Mouse (Mus musculus): ENCODE data around the gene Klhl42. TPM values are rescaled to one million over a fixed set of nuclear protein-coding genes. Genes with fewer than 3 reads are reported as not detected.

The Klhl42 gene
- polyA plus RNA-seq, 1 experiment = 2.2 TPM

GRCm38 (mm10) chr6:147097346-147097929, 6.3 kb downstream of the Klhl42 start:
- H3K27me3 ChIP-seq (ENCODE audit: control insufficient read depth, insufficient read depth, insufficient read length) = no peaks in the 10 kb centered on the region
- H3ac ChIP-seq (ENCODE audit: control insufficient read depth, insufficient read length) = no peak overlapping the region
- H3K4me3 ChIP-seq = no peak overlapping the region
- H3K4me2 ChIP-seq (ENCODE audit: low read depth) = no peak overlapping the region
- peaks cover 4% of the 10 kb centered on the region for H3K36me3 ChIP-seq (ENCODE audit: control insufficient read depth, insufficient read depth)
- peaks cover 18% of the 10 kb centered on the region for H3K79me2 ChIP-seq (ENCODE audit: control insufficient read depth, insufficient read depth)
- no peak for TF ChIP-seq MYOD1 (IDR thresholded peaks at IDR 0.05; ENCODE audit: control insufficient read depth in 1 of 3, insufficient read length in 2 of 3, low read depth in 2 of 3)
- TF ChIP-seq POLR2A (IDR thresholded peaks at IDR 0.05; ENCODE audit: insufficient read length, low read depth) = no peak
- TF ChIP-seq TCF3 (IDR thresholded peaks at IDR 0.05; ENCODE audit: insufficient read length, low read depth) = no peak
- TF ChIP-seq CEBPB (IDR thresholded peaks at IDR 0.05; ENCODE audit: insufficient read depth, poor library complexity, severe bottlenecking) = no peak
- no peak for TF ChIP-seq USF1 (IDR thresholded peaks at IDR 0.05; ENCODE audit: low read depth)
- no peak for TF ChIP-seq REST (IDR thresholded peaks at IDR 0.05; ENCODE audit: insufficient read depth, insufficient read length)
- no peak for TF ChIP-seq TCF12 (IDR thresholded peaks at IDR 0.05; ENCODE audit: insufficient read depth, poor library complexity, severe bottlenecking)
- TF ChIP-seq MAX (IDR thresholded peaks at IDR 0.05; ENCODE audit: low read depth) = no peak
- no peak for TF ChIP-seq POLR2AphosphoS2 (IDR thresholded peaks at IDR 0.05; ENCODE audit: insufficient read length, low read depth)
- no peak for TF ChIP-seq SRF (IDR thresholded peaks at IDR 0.05; ENCODE audit: control insufficient read depth, insufficient read length, low read depth)
- no peak for TF ChIP-seq MYOG (IDR thresholded peaks at IDR 0.05; ENCODE audit: control insufficient read depth in 1 of 3, insufficient read depth in 1 of 3, insufficient read length in 2 of 3, low read depth in 2 of 3)
- TF ChIP-seq E2F4 (IDR thresholded peaks at IDR 0.05; ENCODE audit: insufficient read depth) = no peak

GRCm38 (mm10) chr6:147099458-147100277, 8.5 kb downstream of the Klhl42 start:
- Histone ChIP-seq H3K4me3 (no peak overlapping the region), H3K79me2 (ENCODE audit: control insufficient read depth, insufficient read depth) (peaks cover 4% of the 10 kb centered on the region), H3K27me3 (ENCODE audit: control insufficient read depth, insufficient read depth, insufficient read length) (no peaks in the 10 kb centered on the region), H3ac (ENCODE audit: control insufficient read depth, insufficient read length) (no peak overlapping the region), H3K4me2 (ENCODE audit: low read depth) (no peak overlapping the region), H3K36me3 (ENCODE audit: control insufficient read depth, insufficient read depth) (peaks cover 3% of the 10 kb centered on the region)
- no peak for TF ChIP-seq POLR2A (IDR thresholded peaks at IDR 0.05; ENCODE audit: insufficient read length, low read depth)

DNA sequence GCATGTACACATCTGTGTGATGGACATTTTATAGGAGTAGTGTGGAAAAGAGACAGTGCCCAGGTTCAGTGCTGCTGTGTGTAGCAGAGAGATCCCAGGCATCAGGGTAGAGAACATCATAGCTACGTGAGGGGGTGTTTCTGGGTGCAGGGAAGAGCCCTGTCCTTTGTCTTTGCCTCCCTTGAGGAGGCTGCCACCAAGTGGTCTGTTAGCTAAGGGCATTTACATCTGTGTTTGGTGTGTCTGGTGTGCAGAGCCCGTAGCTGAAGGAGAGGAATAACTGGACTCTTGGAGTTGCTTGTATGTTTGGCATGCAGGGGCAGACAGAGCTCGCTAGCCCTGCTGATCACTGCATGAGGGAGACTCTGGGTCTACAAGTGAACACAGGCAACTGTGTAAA, 11.1 kb downstream of the Klhl42 start:
- H3K79me2 ChIP-seq (ENCODE audit: control insufficient read depth, insufficient read depth) = no peaks in the 10 kb centered on the region
- H3K36me3 ChIP-seq (ENCODE audit: control insufficient read depth, insufficient read depth) = peaks cover 4% of the 10 kb centered on the region
- TF ChIP-seq E2F4 (IDR thresholded peaks at IDR 0.05; ENCODE audit: insufficient read depth) = no peak
- TF ChIP-seq MYOG (IDR thresholded peaks at IDR 0.05; ENCODE audit: control insufficient read depth in 1 of 3, insufficient read depth in 1 of 3, insufficient read length in 2 of 3, low read depth in 2 of 3) = no peak
- TF ChIP-seq SRF (IDR thresholded peaks at IDR 0.05; ENCODE audit: control insufficient read depth, insufficient read length, low read depth) = no peak
- TF ChIP-seq POLR2A (IDR thresholded peaks at IDR 0.05; ENCODE audit: insufficient read length, low read depth) = no peak
- no peak for TF ChIP-seq CEBPB (IDR thresholded peaks at IDR 0.05; ENCODE audit: insufficient read depth, poor library complexity, severe bottlenecking)
- TF ChIP-seq POLR2AphosphoS2 (IDR thresholded peaks at IDR 0.05; ENCODE audit: insufficient read length, low read depth) = no peak
- no peak for TF ChIP-seq TCF12 (IDR thresholded peaks at IDR 0.05; ENCODE audit: insufficient read depth, poor library complexity, severe bottlenecking)
- no peak for TF ChIP-seq MYOD1 (IDR thresholded peaks at IDR 0.05; ENCODE audit: control insufficient read depth in 1 of 3, insufficient read length in 2 of 3, low read depth in 2 of 3)
- TF ChIP-seq TCF3 (IDR thresholded peaks at IDR 0.05; ENCODE audit: insufficient read length, low read depth) = no peak
- no peak for TF ChIP-seq REST (IDR thresholded peaks at IDR 0.05; ENCODE audit: insufficient read depth, insufficient read length)
- TF ChIP-seq MAX (IDR thresholded peaks at IDR 0.05; ENCODE audit: low read depth) = no peak
- no peak for TF ChIP-seq USF1 (IDR thresholded peaks at IDR 0.05; ENCODE audit: low read depth)
- no peak overlapping the region for H3K4me3 ChIP-seq
- no peak overlapping the region for H3K4me2 ChIP-seq (ENCODE audit: low read depth)
- no peak overlapping the region for H3ac ChIP-seq (ENCODE audit: control insufficient read depth, insufficient read length)
- no peaks in the 10 kb centered on the region for H3K27me3 ChIP-seq (ENCODE audit: control insufficient read depth, insufficient read depth, insufficient read length)

- Histone ChIP-seq H3ac (ENCODE audit: control insufficient read depth, insufficient read length) (no peak overlapping the region), H3K79me2 (ENCODE audit: control insufficient read depth, insufficient read depth) (no peaks in the 10 kb centered on the region), H3K4me3 (no peak overlapping the region), H3K27me3 (ENCODE audit: control insufficient read depth, insufficient read depth, insufficient read length) (no peaks in the 10 kb centered on the region), H3K4me2 (ENCODE audit: low read depth) (no peak overlapping the region), H3K36me3 (ENCODE audit: control insufficient read depth, insufficient read depth) (peaks cover 9% of the 10 kb centered on the region)
- TF ChIP-seq MYOG (IDR thresholded peaks at IDR 0.05; ENCODE audit: control insufficient read depth in 1 of 3, insufficient read depth in 1 of 3, insufficient read length in 2 of 3, low read depth in 2 of 3) = no peak
These were observed 14.3 kb downstream of the Klhl42 start for GRCm38 (mm10) chr6:147105529-147105928.

DNA sequence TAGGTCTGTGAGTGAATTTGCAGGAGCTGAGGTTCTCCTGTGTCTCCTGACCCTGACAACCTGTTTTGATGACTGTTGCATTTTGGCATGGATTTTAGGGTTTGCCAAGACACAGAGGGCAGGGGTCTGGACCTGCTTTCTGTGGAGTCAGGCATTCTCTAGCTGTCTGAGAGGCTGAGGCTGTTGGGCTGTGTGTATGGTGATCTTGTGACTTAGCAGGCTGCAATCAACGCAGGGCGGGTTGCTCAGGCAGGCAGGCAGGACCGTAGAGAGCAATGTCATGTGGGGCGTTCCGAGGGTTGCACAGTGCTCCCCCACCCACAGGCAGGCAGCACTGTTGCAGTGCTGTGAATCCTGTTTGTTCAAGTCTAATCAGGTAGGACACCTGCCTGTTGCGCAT, 15.5 kb downstream of the Klhl42 start:
- H3K79me2 ChIP-seq (ENCODE audit: control insufficient read depth, insufficient read depth) = no peaks in the 10 kb centered on the region
- no peaks in the 10 kb centered on the region for H3K27me3 ChIP-seq (ENCODE audit: control insufficient read depth, insufficient read depth, insufficient read length)
- no peak overlapping the region for H3ac ChIP-seq (ENCODE audit: control insufficient read depth, insufficient read length)
- no peak overlapping the region for H3K4me2 ChIP-seq (ENCODE audit: low read depth)
- no peak overlapping the region for H3K4me3 ChIP-seq
- peaks cover 9% of the 10 kb centered on the region for H3K36me3 ChIP-seq (ENCODE audit: control insufficient read depth, insufficient read depth)
- TF ChIP-seq TCF3 (IDR thresholded peaks at IDR 0.05; ENCODE audit: insufficient read length, low read depth) (no peak), MYOD1 (IDR thresholded peaks at IDR 0.05; ENCODE audit: control insufficient read depth in 1 of 3, insufficient read length in 2 of 3, low read depth in 2 of 3) (no peak), POLR2AphosphoS2 (IDR thresholded peaks at IDR 0.05; ENCODE audit: insufficient read length, low read depth) (no peak), SRF (IDR thresholded peaks at IDR 0.05; ENCODE audit: control insufficient read depth, insufficient read length, low read depth) (no peak), REST (IDR thresholded peaks at IDR 0.05; ENCODE audit: insufficient read depth, insufficient read length) (no peak), MYOG (IDR thresholded peaks at IDR 0.05; ENCODE audit: control insufficient read depth in 1 of 3, insufficient read depth in 1 of 3, insufficient read length in 2 of 3, low read depth in 2 of 3) (no peak), TCF12 (IDR thresholded peaks at IDR 0.05; ENCODE audit: insufficient read depth, poor library complexity, severe bottlenecking) (no peak), CEBPB (IDR thresholded peaks at IDR 0.05; ENCODE audit: insufficient read depth, poor library complexity, severe bottlenecking) (no peak), MAX (IDR thresholded peaks at IDR 0.05; ENCODE audit: low read depth) (no peak), USF1 (IDR thresholded peaks at IDR 0.05; ENCODE audit: low read depth) (no peak), E2F4 (IDR thresholded peaks at IDR 0.05; ENCODE audit: insufficient read depth) (no peak), POLR2A (IDR thresholded peaks at IDR 0.05; ENCODE audit: insufficient read length, low read depth) (no peak)
